Mouse (Mus musculus) inflammation-experienced regulatory T-cells, adult 6 months (primary cell): ENCODE data around the gene Ppp4r3a. TPM values are rescaled to one million over a fixed set of nuclear protein-coding genes. Genes with fewer than 3 reads are reported as not detected.
A peak's percentile ranks its signal among the peaks of the same experiment; 100 is the strongest.

Experiments
- ATAC-seq: one replicate; pipeline ENCODE4 v1.8.0; 2017
- polyA plus RNA-seq, 3 experiments: library from polyadenylated mRNA; unstranded; fragments of 100-300 nt; shearing (Covaris generic); gene quantifications; one replicate each; pipeline ENCODE4 v1.2.1; 2017

Ppp4r3a gene
- polyA plus RNA-seq, 3 experiments from 2014 or later: 29.1 to 41.7 (median 32.4) TPM

DNA sequence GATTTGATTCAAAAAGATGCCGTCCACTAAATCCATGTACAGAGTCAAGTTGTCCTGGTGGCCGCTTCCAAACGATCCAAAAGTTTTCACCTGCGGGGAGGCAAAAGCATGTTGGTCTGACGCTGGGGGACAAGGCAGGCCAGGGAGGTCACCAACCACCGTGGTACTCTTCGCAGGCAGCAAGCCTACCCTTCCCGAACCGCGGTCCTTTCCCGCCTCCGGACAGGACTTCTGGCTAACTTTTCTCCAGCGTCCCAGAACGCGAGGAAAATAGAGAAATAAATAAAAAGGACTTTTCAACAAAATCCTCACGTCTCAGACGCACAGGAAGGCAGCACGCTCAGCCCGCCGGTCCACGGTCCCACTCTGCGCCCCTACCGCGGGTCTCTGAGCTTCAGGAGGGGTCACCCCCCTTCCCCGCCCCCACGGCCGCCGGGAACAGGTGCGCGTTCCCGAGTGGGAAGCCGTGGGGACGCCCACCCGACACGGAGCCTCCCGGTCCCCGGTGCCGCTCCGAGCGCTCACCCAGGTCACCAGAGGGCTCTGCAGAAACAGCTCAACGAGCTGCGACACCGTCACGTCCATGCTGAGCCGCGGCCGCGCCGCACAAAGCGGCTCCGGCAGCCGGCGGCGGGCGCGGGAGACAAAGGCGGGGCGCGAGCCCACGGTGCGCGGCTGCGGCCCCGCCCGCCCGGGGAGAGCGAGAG, 55.1 kb downstream of the Ppp4r3a start:
- no peak for ATAC-seq

DNA sequence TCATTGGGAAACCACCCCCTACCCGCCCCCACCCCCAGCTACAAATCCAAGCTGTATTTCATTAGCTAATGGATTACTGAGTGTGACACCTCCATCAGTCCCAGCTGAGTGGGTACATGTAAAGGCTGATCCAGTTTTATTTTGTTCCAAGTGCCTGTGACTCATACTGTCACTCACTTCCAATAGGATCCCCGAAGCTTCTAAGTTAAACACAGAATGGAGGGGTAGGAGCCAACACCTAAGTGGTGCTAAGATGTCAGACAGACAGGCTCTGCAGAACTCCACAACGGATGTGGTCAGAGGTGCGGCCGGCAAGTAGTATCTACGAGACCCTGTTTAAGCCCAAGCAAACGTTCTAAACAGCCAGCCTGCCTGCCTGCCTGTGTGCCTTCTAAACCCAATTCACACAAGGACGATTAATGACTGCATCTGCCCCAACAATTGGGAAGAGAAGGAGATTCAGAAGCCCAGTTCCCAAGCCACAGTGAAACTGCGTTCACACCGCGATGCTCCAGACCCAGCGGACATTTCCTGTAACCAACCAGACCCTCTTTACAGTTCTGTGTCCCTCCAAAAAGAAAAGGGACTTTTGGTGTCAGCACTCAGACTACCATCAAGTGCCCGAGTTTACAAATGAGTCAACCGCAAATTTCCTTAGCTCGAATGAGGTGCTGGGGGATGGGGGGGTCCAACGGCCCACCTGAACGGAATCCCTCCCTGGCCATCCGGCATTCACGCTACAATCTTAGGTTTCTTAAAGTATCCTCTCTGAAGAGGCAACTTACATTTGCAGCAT, 55.9 kb downstream of the Ppp4r3a start:
- peak; percentile 39 for ATAC-seq

DNA sequence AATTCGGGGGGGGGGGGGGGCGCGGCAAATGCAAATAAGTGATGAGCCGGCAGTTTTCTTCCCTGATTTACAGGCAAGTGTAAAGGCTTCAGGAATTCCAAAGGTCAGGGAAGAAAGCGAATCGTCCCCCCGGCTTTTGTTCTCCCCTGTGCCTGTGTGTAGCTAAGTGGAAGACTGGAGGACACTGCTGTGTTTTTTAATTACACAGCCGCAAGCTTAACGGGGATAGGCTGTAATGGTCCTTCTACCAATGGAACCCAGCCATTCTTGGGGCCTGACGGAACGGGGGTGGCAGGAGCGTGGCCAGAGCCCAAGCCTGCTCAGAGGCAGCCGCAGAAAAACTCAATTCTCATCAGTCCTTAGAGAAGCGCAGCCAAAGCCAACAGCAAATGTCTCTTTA, 56.6 kb downstream of the Ppp4r3a start:
- ATAC-seq: no peak

DNA sequence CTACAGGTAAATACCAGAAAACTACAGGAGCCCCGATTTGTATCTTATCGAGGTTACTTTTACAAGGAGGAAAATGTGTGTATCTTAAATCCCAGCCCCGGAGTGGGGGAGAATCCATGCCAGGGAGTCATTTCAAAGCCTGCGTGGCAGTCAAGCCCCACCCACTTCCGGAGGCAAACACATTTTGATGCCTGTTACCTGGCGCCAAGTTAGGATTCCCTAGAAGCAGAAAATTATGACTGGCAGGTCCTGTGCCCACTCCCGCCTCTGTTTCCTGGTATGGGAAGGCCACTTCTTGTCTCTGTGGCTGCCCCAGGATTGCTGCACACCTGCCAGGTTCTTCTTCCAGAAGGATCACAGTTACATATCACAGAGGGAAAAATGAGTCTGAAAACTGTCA, 57.0 kb downstream of the Ppp4r3a start:
- ATAC-seq: no peak

DNA sequence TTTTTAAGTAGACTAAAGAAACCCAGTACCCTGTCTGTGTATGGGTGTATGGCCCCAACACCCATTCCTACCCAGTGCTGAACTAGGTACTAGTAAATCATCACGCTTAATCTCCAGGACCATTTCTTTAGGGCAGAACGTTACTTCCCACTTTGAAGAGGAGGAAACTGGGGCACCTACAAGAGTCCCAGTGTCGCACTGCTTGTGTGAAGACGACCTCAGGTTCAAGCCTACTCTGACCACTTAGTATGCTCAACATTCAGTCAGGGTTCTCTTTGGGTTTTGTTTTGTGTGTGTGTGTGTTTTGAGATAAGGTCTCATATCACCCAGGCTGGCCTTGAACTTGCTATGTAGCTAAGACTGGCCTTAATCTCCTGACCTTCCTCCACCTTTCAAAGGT, 57.5 kb downstream of the Ppp4r3a start:
- ATAC-seq: no peak

DNA sequence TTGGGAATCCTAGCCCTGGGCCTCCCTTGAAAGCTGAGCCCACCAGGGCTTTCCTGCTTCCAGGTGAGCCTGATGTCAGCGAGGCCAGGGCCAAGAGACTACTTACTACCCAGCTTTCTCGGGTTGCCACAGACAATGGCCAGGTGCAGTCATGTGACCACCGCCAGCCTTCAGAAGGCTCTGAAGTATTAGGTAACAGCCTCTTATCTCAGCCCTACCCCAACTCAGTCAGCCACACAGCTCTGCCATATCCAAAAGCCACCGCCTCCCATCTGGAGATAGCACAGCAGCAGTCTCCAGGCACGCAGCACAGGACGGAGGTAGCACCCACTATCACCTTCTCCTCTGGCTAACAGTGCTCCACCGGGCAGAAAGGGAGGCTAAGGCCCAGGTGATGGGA, 58.1 kb downstream of the Ppp4r3a start:
- ATAC-seq: no peak

DNA sequence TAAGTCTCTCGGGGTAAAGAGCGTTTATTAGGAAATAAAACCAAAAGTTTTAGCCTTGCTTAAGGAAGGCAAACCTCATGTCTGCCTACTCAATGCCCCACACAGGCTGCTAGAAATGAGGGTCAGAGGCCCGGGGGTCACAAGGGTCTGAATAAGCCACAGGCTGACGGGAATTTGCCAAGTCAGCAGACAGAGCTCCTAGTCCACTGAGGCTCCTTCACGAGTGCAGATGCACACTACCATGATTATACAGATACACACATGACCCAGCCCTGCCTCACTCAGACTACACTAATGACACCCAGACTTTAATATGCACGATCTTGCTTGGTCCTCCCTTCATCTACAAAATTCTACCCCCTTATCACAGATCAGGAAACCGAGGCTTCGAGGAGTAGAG, 58.7 kb downstream of the Ppp4r3a start:
- no peak for ATAC-seq

DNA sequence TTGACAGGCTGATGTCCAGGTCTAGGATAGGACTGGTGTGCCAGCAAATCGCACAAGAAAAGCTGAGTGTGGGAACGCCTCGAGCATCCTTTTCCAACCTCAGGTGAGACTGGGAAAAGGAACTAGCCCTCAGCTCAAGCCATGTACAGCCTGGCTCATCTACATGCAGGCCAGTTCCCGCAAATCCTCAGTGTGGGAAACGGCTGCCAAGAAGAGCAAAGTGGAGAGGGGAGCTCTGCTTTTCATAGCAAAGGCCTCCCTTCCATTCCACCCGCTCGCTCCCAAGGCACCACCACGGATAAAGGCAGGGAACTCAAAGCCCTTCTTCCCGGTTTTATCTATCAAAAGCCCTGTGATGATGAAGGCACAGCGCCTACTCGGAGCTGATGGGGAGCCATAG, 60.4 kb downstream of the Ppp4r3a start:
- no peak for ATAC-seq

DNA sequence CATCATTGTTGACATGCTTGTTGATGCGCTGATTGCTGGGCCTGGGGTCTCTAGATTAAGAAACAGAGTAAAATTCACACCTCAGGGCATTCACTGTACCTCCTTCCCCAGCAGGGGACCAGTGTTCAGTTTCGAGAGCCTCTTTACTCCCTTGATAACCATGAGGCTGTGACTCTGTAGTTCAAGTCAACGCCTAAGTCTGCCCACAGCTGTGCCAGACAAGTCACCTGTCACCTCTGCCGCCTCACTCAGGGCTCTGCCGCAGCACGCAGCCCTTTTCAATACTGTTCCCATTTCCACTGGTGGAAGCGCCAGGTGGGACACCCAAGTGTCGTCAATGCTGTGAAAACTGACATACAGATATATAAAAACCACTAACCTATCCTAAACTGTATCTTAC, 61.1 kb downstream of the Ppp4r3a start:
- ATAC-seq: no peak

DNA sequence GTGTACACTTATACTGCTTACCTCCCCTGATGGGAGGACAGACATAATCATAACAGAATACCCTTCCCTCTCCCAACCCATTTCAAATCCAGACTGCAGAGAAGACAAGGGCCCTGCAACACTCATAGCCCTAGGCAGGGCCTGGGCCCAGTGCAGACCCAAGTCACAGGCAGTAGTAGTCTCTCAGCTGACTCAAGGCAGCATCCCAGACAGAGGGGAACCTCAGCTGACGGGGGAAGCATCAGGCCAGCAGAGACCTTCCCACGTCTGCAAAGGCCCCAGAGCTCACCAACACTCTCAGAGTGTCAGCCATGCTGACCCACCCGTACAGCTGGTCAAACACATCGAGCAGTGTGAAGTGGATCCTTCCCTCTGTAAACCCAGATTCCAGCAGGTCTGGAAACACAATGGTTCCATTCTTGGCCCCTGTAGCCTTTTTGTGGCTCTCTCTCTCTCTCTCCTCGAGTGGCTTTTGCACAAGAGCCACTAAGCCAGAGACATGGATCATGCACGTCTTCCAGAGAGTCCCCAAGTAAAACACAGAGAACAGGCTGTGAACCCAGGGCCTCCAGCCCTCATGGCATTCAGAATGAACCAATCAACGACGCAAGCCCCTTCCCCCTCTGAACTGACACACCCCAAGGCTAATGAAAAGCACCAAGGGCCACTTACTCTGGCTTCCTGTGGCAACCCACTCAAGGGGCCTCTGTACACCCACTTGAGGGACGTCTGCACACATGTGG, 61.8 kb downstream of the Ppp4r3a start:
- no peak for ATAC-seq

DNA sequence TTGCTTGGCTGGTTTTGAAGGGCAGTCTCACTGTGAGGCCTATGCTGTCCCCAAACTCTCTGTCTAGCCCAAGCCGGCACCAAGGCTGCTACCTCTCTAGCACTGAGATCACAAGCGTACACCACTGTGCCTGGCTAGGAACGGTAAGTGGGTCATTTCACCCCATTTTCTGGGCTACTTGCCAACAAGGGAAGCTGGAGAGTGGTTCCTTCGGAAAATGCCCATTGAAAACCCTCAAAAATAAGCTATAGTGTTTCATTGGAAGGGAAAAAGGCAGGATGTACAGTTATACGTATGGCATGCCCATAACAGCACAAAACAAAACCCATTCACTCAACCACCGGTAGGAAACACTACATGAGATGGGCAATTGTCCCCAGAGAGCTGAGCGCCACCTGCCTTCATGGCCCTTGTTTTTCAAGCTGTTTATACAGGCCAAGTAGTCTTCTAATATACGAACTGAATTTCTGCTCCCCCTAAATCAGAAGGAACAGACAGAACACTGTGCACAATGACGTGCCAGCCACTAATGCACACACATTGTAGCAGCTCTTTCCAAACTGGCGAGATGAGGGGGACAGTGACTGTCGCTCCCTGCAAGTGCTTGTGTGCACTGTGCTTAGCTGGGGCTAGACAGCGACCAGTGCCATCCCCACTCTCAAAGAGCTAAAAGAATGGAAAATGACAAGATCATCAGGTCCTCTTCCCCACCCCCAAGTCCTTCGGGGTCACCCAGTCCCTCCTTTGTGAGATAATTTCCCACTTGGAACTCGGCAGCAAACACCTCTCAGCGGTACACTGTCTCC, 63.1 kb downstream of the Ppp4r3a start:
- ATAC-seq: no peak

DNA sequence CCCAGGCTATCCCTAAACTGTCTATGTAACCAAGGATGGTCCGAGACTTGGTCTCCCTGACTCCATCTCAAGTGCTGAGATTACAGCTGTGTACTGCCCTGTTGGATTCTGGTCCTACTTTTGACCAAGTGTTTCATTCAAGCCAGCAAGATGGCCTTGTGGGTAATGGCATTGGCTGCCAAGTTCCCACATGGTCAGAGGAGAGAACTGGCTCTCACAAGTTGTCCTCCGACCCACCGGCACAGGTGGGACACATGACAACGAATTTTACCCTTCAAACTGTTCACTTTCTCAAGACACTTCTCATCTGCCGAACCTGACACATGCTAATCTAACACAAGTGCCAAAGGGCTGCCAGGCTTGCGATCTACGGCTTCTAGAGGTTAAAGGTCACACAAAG, 64.1 kb downstream of the Ppp4r3a start:
- no peak for ATAC-seq

DNA sequence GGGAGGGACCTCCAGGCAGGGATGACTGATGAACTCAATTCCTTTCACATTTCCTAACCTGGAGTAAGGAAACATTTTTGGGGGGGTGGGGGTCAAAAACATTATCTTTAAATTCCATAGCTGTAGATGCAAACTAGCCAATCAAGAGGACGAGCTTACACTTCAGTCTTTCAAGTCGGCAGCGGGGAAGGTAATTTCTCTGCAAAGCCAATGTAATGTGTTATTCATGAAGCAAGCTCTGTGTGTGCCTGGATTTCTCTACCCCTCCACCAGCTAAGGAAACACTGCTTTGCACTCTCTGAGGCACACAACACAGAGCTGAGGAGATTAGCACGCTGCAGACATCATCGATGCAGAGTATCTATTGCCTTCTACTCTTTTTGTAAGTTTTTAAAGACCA, 64.5 kb downstream of the Ppp4r3a start:
- no peak for ATAC-seq

DNA sequence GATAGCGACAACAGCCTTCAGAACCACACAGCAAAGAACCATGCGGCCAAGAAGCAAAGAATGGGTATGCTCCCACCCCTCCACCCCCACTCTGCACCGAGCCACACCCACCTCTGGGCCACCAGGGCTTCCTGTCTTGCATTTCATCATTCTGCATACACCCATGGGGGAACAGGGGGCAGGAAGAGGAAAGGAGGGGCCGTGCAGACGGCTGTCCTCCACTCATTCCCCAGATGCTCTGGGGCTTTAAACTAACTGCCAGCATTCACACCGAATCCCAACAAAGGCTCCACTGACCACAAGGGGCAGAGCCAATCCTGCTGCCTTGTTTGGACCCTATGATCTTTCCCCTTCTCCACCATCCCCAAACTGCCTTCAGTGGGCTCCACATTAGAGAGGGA, 65.5 kb downstream of the Ppp4r3a start:
- ATAC-seq: peak; percentile 76

DNA sequence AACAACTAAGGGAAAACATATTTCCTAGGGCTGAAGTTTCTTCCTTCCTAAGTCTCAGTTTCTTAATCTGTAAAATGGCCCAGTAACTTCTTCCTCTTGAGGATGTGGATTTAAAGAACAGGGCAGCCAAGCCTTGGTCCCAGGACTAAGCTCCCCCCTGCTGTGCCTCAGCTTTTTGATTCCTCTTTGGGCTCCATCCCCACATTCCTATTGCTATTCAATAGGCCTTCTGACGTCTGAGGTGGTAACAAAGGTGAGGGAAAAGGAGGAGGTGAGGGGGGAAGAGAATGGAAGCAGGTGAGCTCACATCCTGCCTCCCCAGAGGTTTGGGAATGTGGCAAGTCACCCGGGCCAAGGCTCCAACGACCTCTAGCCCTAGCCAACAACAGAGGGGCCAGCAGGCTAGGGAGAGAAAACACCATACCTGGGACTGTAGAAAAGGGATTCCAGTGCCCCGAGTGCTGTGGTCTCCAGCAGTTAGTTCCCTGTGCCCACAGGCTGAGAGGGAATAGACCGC, 67.0 kb downstream of the Ppp4r3a start:
- ATAC-seq: no peak

DNA sequence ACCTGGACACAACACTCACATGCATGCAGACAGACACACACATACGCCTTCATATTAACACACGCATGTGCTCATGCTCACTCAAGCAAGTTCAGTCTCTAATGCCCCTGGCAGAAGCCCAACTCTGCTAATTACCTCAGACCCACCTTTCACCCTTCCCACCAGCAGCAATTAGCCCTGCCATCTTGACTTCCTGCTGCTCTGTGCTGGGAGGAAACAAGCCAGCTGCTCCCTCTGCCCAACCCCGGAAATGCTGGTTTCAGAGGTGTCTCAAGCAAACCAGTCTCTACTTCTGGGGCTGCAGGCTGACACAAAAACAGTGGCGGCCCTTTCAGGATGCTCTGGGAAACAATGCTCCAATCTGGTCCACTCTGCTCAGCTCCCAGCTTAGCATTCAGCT, 67.6 kb downstream of the Ppp4r3a start:
- ATAC-seq: peak; percentile 65

DNA sequence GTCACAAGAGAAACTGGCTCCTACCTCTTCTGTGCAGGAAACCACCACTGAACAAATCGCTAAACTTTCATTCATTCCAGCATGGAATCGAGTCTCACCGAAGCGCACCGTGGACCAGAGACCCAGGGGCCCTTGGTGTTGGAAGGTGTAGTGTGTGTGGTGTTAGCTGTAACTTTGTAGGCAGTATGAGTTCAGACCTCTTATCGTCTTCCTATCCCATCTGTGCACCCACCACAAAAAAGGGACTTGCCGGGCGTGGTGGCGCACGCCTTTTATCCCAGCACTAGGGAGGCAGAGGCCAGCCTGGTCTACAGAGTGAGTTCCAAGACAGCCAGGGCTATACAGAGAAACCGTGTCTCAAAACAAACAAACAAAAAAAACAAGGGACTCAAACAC, 68.3 kb downstream of the Ppp4r3a start:
- ATAC-seq: no peak

DNA sequence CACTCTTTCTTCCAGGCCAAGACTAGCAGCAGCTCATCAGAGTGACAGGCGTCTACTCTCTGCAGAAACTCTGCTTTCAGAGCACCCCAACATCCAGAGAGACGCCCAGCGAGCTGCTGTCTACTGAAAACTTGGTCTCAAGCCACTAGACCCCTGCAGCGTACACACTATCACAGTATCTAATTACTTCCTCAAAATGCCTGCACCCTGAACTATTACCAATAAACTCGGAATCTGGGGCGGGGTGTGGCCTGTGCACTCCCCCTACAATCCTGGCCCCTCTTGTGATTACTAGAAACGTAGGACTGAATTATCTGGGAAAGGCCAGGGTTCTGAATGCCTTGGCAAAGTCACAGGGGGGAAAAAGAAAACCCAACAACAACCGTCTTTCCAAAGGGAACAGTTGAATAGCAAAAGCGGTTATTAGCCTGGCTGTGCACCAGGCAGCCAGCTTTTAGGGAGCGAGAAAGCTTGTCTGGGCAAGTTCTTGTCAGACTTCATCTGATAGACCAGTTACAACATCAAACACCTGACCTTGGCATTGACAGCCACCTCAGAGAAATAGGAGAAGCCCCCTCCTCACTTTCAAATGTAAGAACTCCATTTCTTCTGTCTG, 68.8 kb downstream of the Ppp4r3a start:
- ATAC-seq: no peak

DNA sequence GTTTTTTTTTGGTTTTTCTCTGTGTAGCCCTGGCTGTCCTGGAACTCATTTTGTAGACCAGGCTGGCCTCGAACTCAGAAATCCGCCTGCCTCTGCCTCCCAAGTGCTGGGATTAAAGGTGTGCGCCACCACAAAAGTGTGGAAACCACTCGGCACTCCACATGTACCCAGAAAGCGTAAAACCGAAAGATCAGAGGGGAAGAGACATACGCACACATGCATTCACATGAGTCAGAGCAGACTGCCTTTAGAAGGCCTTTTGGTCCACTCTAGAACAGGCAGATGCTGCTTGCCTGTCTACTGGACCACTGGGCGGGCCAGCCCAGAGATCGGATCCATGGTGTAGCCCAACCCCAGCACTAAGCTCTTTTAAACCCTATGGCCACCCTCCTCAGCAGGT, 69.8 kb downstream of the Ppp4r3a start:
- peak; percentile 27 for ATAC-seq

DNA sequence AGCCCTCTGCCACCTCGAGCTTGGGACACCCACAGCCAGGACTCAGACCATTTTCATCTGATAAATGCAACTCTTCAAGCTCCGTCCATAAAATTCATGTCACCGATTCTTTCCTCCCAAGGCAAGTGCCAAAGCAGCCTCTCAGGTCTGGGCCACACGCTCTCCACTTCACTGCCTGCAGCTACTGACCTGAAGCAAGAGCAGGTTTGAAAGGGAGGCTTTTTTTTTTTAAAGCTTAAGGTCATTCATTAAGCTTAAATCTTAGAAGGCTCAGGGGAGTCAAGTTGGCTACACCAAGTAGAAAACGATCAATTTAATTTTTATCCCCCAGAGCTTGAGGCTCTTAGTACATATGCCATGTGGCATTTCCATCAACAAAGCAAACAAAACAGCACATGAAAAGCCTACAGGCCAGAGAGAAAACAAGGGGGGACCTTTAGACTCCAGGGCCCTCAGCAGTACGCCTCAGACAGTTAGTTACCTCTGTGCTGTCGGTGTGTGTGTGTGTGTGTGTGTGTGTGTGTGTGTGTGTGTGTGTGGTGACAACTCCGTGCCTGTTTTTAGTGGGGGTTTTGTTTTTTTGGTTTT, 70.3 kb downstream of the Ppp4r3a start:
- ATAC-seq: no peak

DNA sequence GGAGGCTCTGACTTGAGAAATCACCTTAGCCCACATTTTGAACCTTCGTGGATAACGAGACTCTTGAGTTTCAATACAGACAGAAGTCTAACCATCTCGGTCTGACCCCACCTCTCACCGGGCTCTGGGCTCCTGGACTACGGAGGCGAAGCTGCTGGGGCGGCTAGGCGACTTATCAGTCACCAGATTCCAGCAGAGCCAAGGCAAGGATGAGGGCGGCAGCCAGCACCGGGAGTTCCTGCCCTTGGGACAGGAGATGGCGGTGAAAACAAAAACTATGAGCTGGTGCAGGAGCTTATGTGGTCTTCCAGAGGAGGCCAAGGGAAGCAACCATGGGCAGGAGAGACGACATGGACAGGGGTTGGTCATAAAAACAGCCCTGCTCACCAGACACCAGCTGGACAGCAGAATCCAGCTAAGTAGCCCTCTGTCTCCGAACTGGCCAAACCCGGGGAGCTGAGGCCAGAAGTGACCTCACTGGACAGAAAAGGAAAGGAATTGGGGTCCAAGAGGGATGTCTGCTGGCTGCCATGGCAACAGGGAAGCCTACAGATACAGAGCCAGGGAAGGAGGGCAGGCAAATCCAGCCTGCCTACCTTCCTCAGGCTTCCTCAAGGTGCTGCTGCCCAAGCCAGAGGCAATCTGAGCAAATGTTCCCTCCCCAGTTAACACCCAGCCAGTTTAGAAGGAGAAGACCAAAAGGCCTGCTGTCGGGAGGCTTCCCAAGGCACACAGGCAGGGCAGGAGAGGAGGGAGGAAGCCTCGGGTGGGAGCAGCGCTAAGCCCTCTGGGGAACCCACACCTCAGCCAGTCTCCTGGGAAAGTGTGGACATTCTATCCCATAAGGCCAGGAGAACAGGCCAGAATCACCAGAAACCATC, 71.1 kb downstream of the Ppp4r3a start:
- ATAC-seq: no peak
